Mouse (Mus musculus) E14TG2a.4 (cell line): ENCODE results near the gene Dhrs11.

Experiments
- CTCF ChIP-seq: conservative IDR thresholded peaks from 2 replicates; pipeline ENCODE4 v1.5.1; 2014; ENCODE audit warnings: low read length
- NANOG ChIP-seq: IDR thresholded peaks from 2 replicates; pipeline ENCODE4 v1.6.1; 2014; ENCODE audit warnings: borderline replicate concordance, low read length, mixed read lengths
- POU5F1 ChIP-seq: IDR thresholded peaks from 2 replicates; pipeline ENCODE4 v1.6.1; 2014; ENCODE audit warnings: low read length, borderline replicate concordance

GRCm38 (mm10) chr11:84818961-84819692 lies 9.7 kb downstream of the Dhrs11 start, which contains the start of gene Mrm1:
- TF ChIP-seq CTCF (peak; percentile 56), NANOG (no peak), POU5F1 (no peak)
